Mouse (Mus musculus) retina, adult 2 months (tissue): ENCODE results near the gene Tmem145.
A peak's percentile ranks its signal among the peaks of the same experiment; 100 is the strongest.

Experiments
- DNase-seq: peaks from one replicate; pipeline ENCODE4 v3.0.0-alpha.2; 2012; ENCODE audit warnings: low read depth, low spot score

Tmem145 gene

GRCm38 (mm10) chr7:25292107-25292506 lies 13.8 kb upstream of the Tmem145 start:
- no peak for DNase-seq

- no peak for DNase-seq
Measured at GRCm38 (mm10) chr7:25293191-25293739, 12.6 kb upstream of the Tmem145 start.

DNA sequence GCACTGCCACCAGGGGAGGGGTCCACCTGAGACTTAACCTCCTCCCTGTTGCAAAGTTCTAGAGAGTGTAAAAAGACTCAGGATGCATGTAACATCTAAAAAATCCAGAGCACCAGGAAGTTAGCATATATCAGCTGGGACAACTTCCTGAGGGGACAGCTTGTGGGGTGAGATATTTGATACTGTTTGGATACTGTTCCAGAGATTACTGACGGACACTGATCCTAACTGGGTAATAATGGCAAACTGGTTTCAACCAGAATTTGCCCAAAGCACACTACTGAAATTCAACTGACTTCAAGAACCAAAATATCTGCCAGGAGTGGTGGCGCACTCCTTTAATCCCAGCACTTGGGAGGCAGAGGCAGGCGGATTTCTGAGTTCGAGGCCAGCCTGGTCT lies 11.4 kb upstream of the Tmem145 start:
- no peak for DNase-seq

- DNase-seq: no peak
Measured at GRCm38 (mm10) chr7:25294960-25295722, 10.8 kb upstream of the Tmem145 start.

DNA sequence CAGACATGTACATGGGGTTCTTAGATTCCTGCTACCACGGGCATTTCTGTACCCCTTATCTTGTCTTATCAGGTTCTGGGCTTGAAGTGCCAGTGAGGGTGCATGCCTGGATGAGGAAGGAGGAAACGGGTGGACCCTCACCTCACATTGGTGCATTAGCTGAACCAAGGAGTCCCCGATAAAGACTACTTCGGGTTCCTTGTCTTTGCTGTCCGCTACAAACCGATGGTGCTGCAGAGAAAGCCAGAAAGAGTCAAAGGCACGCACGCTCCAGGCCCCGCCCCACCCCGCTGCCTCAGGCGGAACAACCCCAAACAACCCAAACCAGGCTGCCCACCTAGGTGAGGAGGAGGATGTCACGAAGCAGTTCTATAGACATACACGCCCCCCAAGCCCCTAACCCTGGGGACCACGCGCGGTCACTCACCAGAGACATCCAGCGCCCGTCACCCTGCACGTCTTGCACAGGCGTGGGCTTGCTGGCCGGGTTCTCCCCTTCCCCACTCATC lies 8.9 kb upstream of the Tmem145 start:
- no peak for DNase-seq

- peak; percentile 90 for DNase-seq
Measured at GRCm38 (mm10) chr7:25297454-25298325, 8.2 kb upstream of the Tmem145 start, which contains the start of gene Pafah1b3. TSS of gene Pafah1b3 (minus strand) at chr7:25297986.

DNA sequence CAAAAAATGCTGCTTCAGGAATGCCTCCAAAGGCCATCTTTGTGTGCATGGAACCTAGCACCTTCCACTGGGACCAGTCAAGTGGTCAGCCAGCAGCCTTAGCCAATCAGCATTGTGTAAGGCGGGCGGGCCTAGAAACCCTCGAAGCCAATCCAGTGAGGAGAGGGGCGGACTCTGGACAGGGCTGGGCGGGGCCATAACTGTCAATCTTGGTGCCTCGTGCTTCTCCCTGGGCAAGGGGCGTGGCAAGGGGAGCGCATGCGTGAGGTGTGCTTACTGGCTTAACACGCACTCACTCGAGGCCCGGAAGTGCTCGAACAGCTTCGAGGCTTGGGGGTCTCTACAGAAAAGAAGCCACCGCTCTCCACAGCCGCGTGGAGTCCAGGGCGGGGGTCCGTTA lies 4.8 kb upstream of the Tmem145 start, which contains the start of gene Prr19:
Prr19 (plus strand) TSS at position 349 of the 400 bp plus-strand sequence.
- no peak for DNase-seq

DNA sequence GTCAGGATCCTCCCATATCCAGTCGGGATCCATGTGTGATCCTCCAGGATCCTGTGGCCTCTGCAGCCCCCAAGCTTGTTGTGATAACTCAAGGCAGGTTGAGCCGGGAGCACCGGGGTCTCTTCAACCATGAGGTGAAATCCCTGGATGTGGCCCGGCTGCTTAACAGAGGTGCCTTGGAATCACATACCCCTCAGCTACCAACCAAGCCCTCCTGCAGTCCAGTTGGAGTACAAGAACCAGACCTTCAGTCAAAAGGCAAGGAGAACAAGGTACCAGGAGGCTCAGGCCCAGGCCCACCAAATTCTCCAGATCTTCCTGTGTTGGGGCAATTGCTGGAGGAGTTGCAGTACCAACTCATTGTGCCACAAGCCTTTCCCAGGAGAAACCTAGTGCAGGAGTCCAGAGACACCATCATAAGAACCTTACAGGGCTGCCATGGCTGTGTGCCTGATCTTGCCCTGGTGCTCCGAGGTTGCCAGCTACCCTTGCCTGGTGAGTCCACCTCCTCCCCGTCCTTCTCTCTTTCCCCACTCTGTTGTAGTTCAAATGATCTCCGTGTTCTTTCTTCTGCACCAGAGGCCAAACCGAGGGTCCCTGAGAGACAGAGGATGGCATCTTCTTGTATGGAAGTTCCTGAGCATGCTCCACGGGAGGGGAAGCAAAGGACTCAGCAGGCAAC lies 2.8 kb upstream of the Tmem145 start:
- DNase-seq: no peak

DNA sequence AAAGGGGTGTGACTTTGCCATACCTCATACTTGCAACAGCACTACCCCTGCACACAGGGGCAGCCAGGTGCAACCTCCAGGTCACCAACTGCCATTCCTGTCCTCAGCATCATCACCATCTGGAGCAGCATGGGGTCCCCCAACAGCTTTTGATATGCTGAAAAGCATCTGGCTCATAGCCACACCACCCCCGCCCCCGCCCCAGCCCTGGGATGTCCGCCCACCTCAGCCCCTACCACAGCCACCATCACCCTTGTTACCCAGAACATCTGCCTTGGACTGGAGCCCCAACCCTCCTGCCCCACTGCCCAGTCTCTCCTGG lies 2.3 kb upstream of the Tmem145 start:
- no peak for DNase-seq

DNA sequence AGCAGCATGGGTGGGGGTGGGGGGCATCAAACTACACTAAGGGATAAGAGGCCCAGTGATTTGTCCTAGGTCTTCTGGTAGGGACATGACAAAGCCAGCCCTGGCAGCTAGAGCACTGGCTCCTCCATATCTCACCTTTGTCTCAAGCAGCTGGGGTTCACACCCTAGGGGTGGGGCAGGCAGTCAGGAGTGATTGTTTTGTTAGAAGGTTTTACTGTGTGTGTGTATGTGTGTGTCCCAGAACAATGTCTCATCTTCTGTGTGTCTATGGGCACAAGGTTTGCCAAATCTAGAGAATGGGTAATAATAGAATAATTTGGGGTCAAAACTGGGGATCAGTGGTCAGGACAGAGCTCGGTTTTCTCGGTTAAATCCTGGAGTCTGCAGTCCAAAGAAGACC lies 425 bp upstream of the Tmem145 start:
- no peak for DNase-seq

DNA sequence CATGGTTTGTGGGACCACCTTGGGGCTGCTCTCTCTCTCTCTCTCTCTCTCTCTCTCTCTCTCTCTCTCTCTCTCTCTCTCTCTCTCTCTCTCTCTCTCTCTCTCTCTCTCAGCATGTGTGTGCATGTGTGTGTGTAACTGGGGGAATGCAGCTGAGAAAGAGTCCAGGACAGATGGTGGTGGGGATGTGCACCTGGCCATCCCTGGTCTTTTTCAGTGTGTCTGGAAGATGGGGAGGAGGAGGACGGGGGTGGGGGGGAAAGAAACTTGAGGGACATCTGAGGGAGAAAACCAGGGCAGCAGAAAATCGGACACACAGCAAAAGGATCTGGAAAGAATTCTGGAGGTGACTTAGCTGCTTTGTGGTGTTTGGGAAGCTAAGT lies 699 bp downstream of the Tmem145 start:
- no peak for DNase-seq

- DNase-seq: no peak
Measured at GRCm38 (mm10) chr7:25308702-25309318, 2.9 kb downstream of the Tmem145 start.

DNA sequence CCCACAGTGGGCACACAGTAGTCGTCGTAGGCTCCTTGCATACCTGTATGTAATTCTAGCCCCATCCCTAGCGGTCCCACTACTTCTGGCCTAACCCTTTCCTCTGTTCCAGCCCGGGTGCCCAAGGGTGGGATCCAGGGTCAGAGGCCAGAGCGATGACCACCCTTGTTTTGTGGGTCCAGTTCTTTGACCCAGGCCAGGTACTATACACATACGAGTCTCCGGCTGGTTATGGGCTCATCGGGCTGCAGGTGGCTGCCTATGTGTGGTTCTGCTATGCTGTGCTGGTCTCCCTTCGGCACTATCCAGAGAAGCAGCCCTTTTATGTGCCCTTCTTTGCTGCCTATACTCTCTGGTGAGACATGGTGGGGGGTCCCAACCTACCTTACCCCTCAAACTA lies 3.5 kb downstream of the Tmem145 start:
- DNase-seq: no peak

DNA sequence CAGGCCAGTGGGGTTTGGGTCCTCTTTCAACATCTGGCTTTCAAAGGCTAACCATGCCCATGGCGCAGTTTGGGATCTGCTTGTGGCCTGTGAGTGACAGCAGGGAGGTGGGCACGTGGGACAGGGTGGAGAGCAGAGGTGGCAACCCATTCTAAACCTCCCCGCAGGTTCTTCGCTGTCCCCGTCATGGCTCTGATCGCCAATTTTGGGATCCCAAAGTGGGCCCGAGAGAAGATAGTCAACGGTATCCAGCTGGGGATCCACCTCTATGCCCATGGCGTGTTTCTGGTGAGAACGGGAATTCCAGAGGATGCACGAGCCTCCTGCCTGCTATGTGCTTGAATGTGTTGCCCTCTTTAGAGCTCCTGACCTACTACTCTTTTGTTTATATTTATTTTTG lies 5.3 kb downstream of the Tmem145 start:
- no peak for DNase-seq

DNA sequence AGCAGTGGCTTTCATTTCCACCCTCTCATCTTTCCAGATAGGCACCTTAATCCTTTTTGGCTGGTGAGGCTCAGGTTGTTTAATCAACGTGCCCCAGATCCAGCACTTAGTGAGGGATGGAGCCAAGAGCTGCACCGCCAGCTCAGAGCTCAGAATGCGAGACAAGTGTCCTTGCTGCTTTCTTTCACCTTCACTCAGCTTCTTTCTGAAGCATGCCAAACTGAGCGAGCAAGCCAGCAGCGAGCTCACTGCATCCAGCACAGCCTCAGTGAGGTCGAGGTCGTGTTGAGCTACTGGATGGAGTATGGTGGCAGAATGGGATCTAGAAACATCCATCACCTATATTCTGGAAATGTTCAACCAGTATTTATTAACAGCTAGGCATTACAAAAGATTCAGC lies 7.4 kb downstream of the Tmem145 start:
- peak; percentile 36 for DNase-seq

DNA sequence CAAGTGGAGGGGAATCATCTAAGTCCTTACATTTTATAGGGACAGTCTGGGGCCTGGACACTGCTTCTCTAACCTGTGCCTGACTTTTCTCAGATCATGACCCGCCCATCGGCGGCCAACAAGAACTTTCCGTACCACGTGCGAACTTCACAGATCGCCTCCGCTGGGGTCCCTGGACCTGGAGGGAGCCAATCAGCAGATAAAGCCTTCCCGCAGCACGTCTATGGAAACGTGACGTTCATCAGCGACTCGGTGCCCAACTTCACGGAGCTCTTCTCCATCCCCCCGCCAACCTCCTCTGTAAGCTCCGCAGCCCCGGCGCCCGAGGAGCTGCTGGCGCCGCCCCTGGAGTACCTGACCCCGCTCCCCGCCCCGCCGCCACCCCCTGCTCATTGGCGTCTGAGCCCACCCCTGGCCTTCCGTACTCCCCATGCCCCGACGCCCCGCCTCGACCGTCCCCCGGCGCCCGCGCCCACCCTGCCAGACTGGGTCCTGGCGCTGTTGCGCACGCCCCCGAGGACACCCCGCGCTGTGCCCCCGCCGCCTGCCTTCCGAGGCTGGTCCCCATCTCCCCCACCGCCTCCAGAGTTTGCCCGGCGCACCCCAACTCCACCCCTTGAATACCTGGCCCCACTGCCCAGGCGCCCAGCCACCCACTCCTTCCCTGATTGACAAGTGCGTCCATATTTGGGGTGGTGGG lies 8.8 kb downstream of the Tmem145 start:
- no peak for DNase-seq

- no peak for DNase-seq
Measured at GRCm38 (mm10) chr7:25315306-25316041, 9.6 kb downstream of the Tmem145 start.

DNA sequence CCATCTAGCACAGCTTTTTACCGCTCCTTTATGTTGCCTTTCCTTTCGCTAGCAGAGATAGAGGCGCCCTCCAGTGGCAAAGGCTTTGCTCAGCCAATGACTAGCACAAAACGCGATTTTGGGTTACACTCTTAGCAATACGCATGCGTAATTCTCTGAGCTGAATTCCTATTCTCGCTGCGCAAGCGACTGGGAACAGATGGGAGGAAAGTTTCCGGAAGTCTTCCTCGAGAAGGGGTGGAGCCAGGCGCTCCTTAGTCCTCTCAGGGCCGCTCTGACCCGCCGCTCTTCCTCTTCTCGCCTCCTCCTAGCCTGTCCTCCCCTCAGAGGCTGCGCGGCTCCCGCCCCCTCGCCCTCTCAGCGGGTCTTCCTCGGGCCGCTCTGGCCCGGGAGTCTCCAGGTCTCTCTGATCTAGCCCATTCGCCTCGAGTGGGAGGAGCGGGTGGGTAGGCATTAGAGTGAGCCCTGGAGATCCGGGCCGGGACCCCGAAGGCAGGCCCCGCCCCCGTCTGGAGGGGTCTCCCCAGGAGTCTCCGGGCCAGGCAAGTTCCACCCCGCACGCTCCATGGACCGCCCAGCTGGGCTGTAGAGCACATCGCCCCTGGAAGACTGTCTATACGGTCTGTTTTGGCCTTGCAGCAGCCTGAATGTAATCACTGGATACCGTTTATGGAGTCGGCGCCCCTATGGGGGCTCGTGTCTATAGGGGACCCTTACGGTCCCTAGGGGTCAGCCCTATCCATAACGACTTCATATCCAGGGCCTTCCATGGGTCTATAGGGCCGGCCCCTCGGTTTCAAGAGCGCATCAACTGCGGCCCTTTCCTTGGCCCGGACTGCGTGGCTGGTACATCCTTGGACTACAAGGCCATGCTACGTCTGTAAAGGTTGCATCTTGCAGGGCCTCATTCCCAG lies 10.9 kb downstream of the Tmem145 start, which contains the start of gene Megf8:
Megf8 (plus strand) TSS at position 633 of the 914 bp plus-strand sequence.
- DNase-seq: peak; percentile 97
